13 mouse cellular contexts compared by ENCODE assay signal in the genomic region with DNA sequence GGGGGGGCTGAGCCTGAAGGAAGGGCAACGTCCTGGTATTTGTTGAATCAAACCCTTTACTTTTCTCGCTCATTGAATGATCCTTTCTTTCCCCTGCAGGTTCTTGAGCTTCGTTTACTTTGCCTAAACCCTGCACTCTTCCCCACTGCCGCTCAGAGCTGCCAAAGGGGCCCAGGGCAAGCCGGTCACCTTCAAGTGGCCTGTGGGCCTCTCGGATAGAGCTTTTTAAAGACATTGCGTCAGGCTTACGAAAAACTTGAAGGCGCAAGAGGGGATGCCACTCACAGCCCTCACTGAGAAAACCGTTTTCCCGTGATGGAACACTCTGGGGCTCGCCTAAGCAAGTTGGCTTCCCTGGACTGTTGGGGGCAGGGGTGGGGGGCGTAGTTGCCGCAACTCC. TPM values are rescaled to one million over a fixed set of nuclear protein-coding genes. Genes with fewer than 3 reads are reported as not detected.
DNase-seq lines count a peak whose midpoint lies in the region; ATAC-seq and TF ChIP-seq lines count a peak whose summit lies in the region.
"Had no signal": no experiment of that assay in that cellular context is flagged by ENCODE, and none has a peak within 500 bp of the region (broad histone marks: within the 10 kb centered on the region; RNA-seq: fewer than 3 reads in every experiment).

No protein-coding gene starts in this region.

- no peak for DNase-seq in forebrain, embryonic 10.5 days (ENCODE audit: extremely low spot score, low spot score)
- DNase-seq in forebrain, postnatal 0 days: no peak
- peak; percentile 75 to 81 for DNase-seq in lung, adult 18-20 months
- DNase-seq in embryo, embryonic 11 days: no peak
- DNase-seq in cerebellum, postnatal 36 days: no peak
- no peak for DNase-seq in urinary bladder, postnatal 36 days (ENCODE audit: low spot score in 2 of 2)
- DNase-seq: adrenal gland, postnatal 10 days; cerebellum, postnatal 10 days; kidney, postnatal 10 days; liver, embryonic 13.5 days had no signal

- H3K4me1 ChIP-seq in forebrain, embryonic 10.5 days: peaks cover 100% of the 10 kb centered on the region
- H3K4me1 ChIP-seq in forebrain, postnatal 0 days (ENCODE audit: insufficient read depth): 0 out of 2 replicates have a peak, but pooled peaks cover 4% of the 10 kb centered on the region
- H3K4me1 ChIP-seq in E14TG2a.4 (replicated peaks; ENCODE audit: low read depth, low read length): peaks cover 22% of the 10 kb centered on the region
- H3K4me1 ChIP-seq in forebrain, embryonic 15.5 days: peaks cover 80% of the 10 kb centered on the region
- H3K4me1 ChIP-seq: liver, embryonic 13.5 days had no signal

- peaks cover 36% of the 10 kb centered on the region for H3K27me3 ChIP-seq in forebrain, embryonic 10.5 days (ENCODE audit: poor library complexity, severe bottlenecking)
- H3K27me3 ChIP-seq in forebrain, postnatal 0 days (ENCODE audit: insufficient read depth, low read length): no peaks in the 10 kb centered on the region
- H3K27me3 ChIP-seq in E14TG2a.4 (ENCODE audit: insufficient read depth, low read length): peaks cover 27% of the 10 kb centered on the region
- no peaks in the 10 kb centered on the region for H3K27me3 ChIP-seq in forebrain, embryonic 15.5 days
- H3K27me3 ChIP-seq: liver, embryonic 13.5 days had no signal

- H3K9me3 ChIP-seq in forebrain, embryonic 10.5 days: no peaks in the 10 kb centered on the region
- no peaks in the 10 kb centered on the region for H3K9me3 ChIP-seq in forebrain, postnatal 0 days (ENCODE audit: low read length)
- no peaks in the 10 kb centered on the region for H3K9me3 ChIP-seq in E14TG2a.4 (ENCODE audit: low read length)
- no peaks in the 10 kb centered on the region for H3K9me3 ChIP-seq in forebrain, embryonic 15.5 days
- H3K9me3 ChIP-seq: liver, embryonic 13.5 days had no signal

- 51% methylated on average over 14 of the region's 14 CpGs for WGBS in forebrain, embryonic 10.5 days
- WGBS in forebrain, postnatal 0 days: 41% methylated on average over 14 of the region's 14 CpGs
- WGBS in forebrain, embryonic 15.5 days: 31% methylated on average over 14 of the region's 14 CpGs

- no peak for TF ChIP-seq CTCF in forebrain, postnatal 0 days (IDR thresholded peaks at IDR 0.05; ENCODE audit: low read depth)
- no peak for TF ChIP-seq CTCF in E14TG2a.4 (conservative IDR thresholded peaks at IDR 0.05; ENCODE audit: low read length)

- ATAC-seq in forebrain, postnatal 0 days: no peak
- no peak for ATAC-seq in forebrain, embryonic 15.5 days (replicated peaks)

- peak overlapping the region; percentile 86 for H3K27ac ChIP-seq in forebrain, embryonic 10.5 days
- H3K27ac ChIP-seq in forebrain, postnatal 0 days (ENCODE audit: low read depth, low read length): no peak overlapping the region
- peak overlapping the region; percentile 65 for H3K27ac ChIP-seq in forebrain, embryonic 15.5 days (replicated peaks)
- H3K27ac ChIP-seq: liver, embryonic 13.5 days had no signal

- H3K4me2 ChIP-seq in forebrain, postnatal 0 days (ENCODE audit: low read depth): no peak overlapping the region
- no peak overlapping the region for H3K4me2 ChIP-seq in forebrain, embryonic 15.5 days (replicated peaks)
- H3K4me2 ChIP-seq: liver, embryonic 13.5 days had no signal

- H3K36me3 ChIP-seq in forebrain, embryonic 10.5 days (replicated peaks): peaks cover 16% of the 10 kb centered on the region; the same call in 1 of the 2 replicates
- no peaks in the 10 kb centered on the region for H3K36me3 ChIP-seq in forebrain, postnatal 0 days (ENCODE audit: insufficient read depth)
- H3K36me3 ChIP-seq in E14TG2a.4 (ENCODE audit: insufficient read depth, low read length): no peaks in the 10 kb centered on the region
- no peaks in the 10 kb centered on the region for H3K36me3 ChIP-seq in forebrain, embryonic 15.5 days
- H3K36me3 ChIP-seq: liver, embryonic 13.5 days had no signal

- no peak overlapping the region for H3K9ac ChIP-seq in forebrain, postnatal 0 days
- H3K9ac ChIP-seq in forebrain, embryonic 15.5 days (replicated peaks): no peak overlapping the region
- H3K9ac ChIP-seq: liver, embryonic 13.5 days had no signal

- H3K4me3 ChIP-seq in forebrain, embryonic 10.5 days: no peak overlapping the region
- H3K4me3 ChIP-seq in forebrain, postnatal 0 days (ENCODE audit: low read depth, low read length): no peak overlapping the region
- peak overlapping the region; percentile 29; the same call in 1 of the 2 replicates for H3K4me3 ChIP-seq in E14TG2a.4 (replicated peaks; ENCODE audit: low read length)
- H3K4me3 ChIP-seq in forebrain, embryonic 15.5 days: no peak overlapping the region
- H3K4me3 ChIP-seq: liver, embryonic 13.5 days; myocyte had no signal

RNA-seq across cellular contexts. Expression of a gene that starts 50.9 kb away (rescaled TPM):
- polyA plus RNA-seq in forebrain, embryonic 10.5 days (2016; fragmentation: Nextera tagmentation; extraction: Ambion mirVana): 40.1 and 43.1 TPM in 2 replicates
- total RNA-seq in forebrain, postnatal 0 days (2014; rRNA removed): 9.8 and 10.7 TPM in 2 replicates
- polyA plus RNA-seq in forebrain, postnatal 0 days (2015; fragmentation: Nextera tagmentation; extraction: Ambion mirVana): 7.8 and 16.3 TPM in 2 replicates
- 32.7 and 33.5 TPM in 2 replicates for polyA plus RNA-seq in forebrain, embryonic 15.5 days (2015; fragmentation: Nextera tagmentation; extraction: Ambion mirVana)
- polyA plus RNA-seq: myocyte had no signal

Comparison
In these comparisons a context has a peak if more than half of its experiments do, and no peak if none do; other contexts are left out.
1. DNase-seq: peak in lung, adult 18-20 months (2 of 2); none in forebrain, embryonic 10.5 days (single experiment), forebrain, postnatal 0 days (single experiment), embryo, embryonic 11 days (single experiment), cerebellum, postnatal 36 days (0 of 2) and urinary bladder, postnatal 36 days (0 of 2).